Mouse (Mus musculus): ENCODE measurements around the gene Catsper2. TPM values are rescaled to one million over a fixed set of nuclear protein-coding genes. Genes with fewer than 3 reads are reported as not detected.
"Not testable (repeated sequence)": the region's sequence is repeated elsewhere in the genome, so short reads cannot be mapped to it uniquely, and the experiment has no call there.

The Catsper2 gene
- total RNA-seq, 1 experiment from 2014 or later: 3.5 TPM

DNA sequence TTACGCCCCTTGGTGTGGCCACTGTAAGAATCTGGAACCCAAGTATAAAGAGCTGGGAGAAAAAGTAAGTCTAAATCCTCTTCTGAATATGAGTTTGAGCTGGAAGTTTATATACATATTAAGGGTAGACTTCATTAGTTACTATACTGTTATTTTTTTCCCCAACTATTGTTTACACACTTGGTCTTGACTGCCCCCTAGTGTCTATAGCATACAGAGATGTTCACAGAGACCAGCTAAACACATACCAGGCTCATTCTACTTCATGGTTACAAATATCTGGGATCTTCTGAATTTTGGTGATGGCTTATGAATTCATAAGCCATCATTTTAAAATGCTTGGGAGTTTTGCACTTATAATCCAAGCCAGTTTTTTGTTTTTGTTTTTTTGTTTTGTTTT, 21.3 kb upstream of the Catsper2 start:
- DNase-seq: no peak

DNA sequence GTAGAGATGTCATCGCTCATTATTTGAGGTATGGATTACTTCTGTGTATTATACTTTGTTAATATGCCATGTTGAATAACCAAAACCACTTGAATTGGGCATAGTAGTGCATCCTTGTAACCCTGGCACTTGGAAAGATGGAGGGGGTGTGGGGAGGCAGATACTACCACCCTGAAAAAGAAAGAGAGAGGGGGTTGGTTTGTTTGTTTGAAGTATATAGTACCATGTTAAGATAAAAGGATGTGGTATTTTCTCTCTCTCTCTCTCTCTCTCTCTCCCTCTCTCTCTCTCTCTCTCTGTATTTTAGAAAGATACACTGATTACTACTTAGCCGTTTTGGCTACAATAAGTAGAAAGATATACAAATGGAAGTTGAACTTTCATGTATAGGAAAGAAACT, 12.3 kb upstream of the Catsper2 start:
- DNase-seq: no peak

DNA sequence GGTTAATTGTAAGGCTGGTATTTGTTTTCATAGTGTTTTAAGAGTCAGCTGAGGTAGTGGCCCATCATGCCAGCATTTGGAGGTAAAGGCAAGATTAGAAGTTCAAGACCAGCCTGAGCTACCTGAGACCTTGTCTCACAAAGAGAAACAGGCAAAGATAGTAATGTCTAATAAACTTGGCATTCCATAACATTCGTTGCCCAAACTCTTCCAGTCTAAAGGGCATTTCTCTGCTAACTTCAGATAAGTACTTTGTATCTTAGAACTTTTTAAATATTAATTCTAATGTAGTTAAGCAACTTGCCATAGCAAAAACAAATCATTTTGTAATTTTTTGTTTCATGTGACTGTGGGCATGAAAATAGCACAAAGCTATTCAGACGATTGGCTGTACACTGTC, 9.6 kb upstream of the Catsper2 start:
- no peak for DNase-seq

DNA sequence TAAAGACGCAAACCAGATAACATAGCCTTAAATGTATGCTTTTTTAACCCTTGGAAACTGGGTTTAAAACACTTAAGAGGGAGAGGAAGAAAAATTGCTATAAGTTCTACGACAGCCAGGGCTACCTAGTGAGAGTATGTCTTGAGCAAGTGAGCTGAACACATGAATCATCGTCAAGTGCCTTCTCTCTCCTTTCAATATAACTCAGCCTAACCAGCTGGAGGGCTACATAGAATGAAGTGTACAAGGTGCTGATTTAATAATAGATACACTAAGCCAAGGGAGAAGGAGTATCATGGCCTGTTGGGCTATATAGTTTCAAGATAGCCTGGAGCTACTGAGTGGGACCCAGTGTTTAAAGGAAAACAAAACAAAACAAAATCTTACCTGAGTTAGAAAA, 4.9 kb upstream of the Catsper2 start:
- DNase-seq: no peak

DNA sequence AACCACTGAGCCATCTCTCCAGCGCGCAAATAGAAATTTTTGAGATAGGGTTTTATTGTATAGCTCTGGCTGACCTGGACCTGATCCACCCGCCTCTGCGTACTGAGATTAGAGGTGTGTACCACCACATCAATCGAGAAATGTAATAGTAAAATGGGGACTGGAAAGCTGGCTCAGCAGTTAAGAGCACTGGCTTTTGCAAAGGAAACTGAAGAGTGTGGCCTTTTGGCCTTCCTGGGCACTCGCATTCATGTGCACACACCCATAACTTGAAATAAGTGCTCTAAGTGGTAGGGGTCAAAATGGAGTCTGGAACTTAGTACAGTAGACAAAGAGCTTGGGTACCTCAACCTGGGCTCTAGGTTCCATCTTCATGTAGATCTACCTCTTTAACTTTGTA, 2.8 kb upstream of the Catsper2 start:
- no peak for DNase-seq

DNA sequence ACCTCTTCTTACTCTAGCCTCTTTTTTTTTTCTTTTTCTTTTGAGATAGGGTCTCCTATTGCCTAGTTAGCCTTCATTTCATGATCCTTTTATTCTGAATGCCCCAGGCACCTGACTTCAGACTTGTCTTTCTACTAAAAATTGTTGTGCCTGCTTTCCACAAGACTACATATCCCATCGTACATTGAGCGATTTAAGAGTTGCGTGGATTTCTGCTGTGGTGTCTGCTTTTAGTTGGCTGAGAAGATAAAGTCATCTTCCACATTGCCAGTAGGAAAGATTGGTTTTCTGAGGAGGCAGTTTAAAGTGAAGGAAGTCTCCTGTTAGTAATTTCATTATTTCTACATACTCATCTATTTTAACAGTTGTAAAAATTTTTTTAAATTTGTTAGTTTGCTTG, 2.0 kb upstream of the Catsper2 start:
- no peak for DNase-seq

DNA sequence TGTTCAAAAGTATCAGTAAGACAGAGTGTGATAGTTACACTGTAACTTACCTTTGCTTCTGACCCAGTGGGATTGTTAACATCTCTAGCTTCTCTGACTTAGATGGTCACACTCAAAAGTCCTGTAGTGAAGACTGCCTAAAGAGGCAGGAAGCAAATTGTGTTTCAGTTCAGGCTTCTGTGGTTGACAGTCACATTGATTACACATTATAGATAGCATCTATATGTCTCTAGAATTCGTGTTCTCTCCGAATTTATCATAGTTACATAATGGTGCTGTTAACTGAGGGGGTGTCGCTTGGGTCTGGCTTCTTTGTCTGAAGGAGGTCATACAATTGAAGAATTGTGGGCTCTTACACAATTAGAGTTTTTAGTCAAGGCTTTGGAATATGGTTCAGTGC, 1.5 kb upstream of the Catsper2 start:
- DNase-seq: no peak

DNA sequence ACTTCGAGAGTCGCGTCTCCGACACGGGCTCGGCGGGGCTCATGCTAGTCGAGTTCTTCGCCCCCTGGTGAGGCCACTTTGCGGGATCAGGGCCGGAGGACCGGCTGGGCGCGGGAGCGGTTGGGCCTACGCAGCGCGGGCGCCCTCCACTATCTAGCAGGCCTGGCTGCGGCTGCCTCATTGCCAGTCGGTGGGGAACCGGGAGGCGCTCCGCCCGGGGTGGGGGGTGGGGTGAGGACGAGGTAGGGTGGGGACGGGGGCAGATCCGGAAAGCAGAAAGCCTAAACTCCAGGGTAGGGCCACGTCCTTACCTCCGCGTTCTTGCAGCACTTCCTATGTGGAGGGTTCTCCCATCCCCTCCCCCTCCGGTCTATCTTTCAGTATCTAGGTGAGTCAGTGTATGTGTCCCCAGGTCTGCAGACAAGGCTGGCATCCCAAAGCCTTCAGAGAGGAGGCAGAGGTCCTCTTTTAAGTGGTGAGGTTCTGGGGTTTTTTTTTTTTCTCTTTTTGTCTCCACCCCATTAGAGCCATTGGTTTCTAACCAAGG, 620 bp upstream of the Catsper2 start:
- DNase-seq: peak; percentile 69

DNA sequence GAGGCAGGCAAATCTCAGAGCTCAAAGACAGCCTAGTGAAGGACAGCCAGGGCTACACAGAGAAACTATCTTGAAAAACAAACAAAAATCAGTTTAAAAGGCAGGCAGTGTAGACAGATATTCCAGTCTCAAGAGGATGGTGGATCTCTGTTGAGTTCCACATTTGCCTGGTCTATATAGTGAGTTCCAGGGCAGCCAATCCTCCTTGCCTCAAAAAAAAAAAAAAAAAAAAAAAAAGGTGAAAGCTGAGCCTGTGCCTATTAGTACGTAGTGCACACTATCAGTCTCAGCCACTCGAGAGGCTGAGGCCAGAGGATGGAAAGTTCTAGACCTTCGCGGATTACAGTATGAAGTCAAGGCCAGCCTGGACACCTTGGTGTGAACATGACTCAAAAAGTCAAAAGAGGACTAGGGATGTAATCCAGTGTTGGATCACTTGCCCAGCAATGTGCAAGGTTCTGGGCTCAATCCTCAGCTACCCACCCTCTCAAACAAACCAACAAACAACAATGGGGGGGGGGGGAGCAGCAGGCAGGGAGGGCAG, 677 bp downstream of the Catsper2 start:
- DNase-seq: peak; percentile 64

DNA sequence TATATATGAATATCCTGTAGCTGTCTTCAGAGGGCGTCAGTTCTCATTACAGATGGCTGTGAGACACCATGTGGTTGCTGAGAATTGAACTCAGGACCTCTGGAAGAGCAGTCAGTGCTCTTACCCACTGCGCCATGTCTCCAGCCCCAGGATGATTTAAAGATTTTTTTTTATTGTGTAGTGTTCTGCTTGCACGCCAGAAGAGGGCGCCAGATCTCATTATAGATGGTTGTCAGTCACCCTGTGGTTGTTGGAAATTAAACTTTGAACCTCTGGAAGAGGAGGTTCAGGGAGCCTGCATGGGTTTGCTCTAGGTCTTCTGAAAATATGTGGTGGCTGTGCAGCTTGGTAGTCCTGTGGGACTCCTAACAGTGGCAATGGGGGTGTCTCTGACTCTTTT, 5.4 kb downstream of the Catsper2 start:
- peak; percentile 56 for DNase-seq

DNA sequence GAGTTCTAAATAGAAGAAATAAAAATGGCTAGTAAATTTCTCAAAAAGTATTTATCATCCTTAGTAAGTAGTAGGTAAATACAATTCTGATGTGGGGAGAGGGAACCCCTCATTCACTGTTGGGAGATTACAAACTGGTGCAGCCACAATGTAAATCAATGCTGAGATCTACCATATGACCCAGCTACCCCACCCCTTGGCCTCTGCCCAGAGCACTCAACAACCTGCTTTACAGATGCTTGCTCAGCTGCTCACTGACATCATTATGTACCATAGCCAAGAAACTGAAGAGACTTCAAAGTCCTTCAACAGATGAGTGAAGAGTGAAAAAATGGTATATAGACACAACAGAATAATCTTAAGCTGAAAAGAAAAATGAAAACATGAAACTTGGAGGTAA, 10.3 kb downstream of the Catsper2 start:
- no peak for DNase-seq

DNA sequence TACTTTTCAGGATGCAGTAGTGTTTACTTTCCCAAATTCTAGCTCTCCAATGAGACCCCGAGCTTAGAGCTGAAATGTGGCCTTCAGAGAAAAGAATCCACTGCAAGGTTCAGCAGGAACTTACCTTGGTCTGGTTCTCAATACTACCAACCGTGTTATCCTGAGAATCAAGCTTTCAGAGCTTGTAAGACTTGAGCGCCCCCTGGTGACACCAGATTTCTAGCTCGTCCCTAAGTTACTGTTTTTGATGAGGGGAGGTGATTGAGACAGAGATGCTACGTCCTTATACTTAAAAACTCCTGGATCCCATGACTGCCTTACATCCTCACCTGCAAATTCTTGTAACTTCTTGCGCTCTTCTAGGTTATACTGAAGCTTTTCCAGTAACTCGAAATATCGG, 17.0 kb downstream of the Catsper2 start:
- DNase-seq: peak; percentile 89

DNA sequence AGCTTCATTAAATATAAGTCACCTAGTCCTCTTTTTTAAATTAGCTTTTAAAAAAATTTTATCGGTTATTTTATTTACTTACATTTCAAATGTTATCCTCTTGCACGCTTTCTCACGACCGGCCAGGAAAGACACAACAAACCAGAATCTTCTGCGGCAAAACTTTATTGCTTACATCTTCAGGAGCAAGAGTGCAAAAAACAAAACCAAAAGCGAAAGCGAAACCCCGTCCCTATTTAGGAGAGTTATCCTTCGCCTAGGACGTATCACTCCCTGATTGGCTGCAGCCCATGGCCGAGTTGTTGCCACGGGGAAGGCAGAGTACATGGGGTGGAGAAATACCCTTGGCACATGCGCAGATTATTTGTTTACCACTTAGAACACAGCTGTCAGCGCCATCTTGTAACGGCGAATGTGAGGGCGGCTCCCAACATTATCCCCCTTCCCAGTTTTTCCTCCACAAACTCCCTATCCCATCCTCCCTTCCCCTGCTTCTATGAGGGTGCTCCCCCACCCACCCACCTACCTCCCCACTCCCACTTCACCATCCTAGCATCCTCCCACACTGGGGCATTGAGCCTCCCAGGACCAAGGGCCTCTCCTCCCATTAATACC, 26.5 kb downstream of the Catsper2 start, which contains the start of gene Strc:
Gene Strc, minus strand, starts transcription at position 208 of the 615 bp plus-strand sequence.
- not testable (repeated sequence) for DNase-seq

DNA sequence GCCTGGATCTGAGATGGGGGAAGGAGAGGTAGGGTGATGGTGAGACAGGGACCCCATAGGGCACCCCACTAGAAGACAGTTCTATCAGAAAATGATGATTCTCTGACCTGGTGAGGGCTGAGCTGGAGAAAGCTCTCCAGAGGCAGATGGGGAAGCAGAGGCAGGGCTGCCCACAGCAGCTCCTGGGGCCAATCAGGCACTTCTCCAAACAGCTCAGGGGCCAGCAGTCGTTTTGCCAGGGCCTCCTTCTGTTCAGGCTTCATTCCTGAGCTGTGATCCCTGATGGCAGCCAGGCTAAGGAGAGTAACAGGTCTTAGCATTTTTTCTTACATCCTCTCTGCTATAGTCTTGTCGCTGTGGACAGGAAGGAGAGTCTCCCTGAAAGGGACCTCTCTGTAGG, 38.8 kb downstream of the Catsper2 start:
- no peak for DNase-seq

DNA sequence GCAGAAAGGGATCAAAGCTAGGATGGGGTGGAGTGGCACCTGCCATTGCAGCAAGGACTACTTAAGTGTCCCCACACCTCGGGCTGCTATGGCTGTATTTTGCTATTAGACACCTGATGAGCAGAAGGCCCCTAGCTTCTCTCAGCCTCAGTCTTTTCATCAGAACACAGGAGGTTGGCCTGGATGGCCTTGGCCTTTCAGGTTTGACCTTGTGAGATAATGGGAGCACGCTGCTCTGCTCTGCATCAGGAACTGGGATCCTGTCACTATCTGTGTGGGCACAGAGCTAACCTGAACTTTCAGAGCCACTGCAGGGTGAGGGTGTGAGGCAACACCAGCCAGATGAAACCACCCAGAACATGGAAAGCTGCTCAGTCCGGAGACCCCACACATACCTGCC, 41.3 kb downstream of the Catsper2 start:
- peak; percentile 39 for DNase-seq

DNA sequence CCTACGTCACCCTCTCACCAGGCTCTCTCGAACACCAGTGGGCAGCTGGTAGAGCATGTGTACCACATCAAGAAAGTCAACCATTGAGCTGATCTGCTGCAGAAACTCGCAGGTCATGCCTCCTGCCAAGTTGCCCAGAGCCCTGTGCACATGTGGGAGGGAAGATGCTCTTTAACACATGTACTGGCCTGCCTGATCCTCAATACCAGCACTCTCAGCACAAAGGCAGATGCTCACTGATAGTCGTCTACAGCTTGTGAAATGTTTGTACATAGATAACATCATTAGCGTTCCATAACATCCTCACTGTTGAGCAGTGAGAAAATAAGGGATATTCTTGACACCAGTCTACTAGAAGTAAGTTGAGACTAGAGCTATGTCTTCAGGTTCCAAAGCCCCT, 42.7 kb downstream of the Catsper2 start:
- no peak for DNase-seq

DNA sequence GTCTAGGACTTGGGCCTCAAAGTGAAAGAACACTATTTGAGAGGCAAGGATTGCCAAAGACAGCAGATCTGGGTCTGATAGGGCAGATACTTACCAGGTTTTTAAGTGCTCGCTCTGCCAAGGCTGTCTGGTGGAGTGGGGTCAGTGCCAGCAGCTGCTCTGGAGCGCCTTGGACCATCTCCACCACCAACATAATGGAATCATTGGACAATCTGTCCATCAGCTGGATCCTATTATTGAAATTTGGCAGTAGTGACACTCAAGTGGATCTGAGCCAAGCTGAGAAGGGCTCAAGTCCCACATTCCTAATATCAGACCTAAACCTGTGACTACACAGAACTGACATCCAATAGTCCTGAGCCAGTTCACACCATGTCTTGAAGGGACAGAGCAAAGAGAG, 44.8 kb downstream of the Catsper2 start:
- no peak for DNase-seq

DNA sequence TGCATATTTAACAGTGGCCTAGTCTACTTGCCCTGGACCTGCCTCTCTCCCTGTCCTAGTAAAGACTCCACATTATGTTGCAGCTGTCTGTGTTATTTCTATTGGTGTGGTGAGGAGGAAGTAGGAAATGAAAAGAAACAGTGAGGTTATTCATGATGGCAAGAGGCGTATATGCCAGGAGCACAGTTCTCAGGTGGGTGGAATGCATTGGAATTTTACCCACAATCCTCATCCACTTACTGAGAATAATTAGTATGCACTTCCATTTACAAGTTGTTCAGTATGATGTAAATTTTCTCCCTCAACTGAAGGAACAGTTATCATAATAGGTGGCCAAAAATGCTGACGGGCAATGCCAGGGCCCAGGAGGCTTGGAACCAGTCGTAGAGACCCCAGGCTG, 49.9 kb downstream of the Catsper2 start:
- no peak for DNase-seq

DNA sequence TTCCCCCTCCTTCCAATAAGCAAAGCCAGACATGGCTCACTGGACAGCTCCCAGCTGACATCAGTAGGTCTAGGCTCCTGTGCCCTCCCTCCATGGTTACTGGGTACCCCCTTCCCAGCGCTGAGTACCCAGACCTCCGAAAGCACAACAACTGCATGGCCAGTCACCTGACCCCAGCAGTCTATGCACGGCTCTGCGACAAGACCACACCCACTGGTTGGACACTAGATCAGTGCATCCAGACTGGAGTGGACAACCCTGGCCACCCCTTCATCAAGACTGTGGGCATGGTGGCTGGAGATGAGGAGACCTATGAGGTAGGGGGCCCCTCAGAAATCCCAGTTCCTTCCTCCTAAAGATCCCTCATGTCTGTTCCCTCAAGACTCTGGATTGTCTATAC, 54.1 kb downstream of the Catsper2 start:
- DNase-seq: no peak

DNA sequence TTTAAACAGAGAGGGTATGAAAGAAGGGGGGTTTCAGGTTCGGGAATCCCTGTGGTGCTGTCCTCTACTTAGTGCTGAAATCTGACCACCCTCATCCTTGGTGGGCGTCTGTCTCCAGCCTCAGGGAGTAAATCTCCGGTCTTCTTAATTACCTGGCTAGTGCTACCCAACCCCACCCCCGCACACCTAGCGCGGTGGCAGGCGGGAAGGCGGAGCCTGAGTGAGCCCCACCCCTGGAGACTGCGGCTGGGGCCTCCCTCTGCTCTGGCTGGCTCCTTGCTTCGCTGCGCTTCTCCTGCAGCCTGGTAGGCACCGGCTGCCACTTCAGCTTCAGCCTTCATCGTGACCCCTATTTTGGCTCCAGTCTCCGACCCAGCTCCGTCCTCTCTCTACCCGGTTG, 55.2 kb downstream of the Catsper2 start:
- DNase-seq: peak; percentile 68

DNA sequence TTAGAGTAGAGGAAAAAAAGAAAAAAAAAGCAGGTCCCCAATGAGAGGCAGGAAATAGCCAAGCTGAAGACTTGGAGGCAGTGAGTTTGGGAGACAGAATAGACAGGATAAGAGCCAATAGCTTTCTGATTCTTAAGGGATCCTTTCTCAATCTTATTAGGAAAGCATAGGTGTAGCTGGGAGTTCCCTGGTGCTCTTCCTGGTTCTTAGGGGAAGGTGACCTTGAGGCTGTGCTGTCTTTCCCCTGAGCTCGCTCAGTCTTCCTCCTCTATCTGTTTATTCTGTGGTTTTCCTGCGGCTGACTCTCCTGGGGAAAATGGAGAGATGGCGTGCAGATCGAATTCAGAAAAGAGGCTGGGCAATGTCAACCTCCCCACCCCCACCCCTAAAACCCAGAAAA, 55.6 kb downstream of the Catsper2 start:
- DNase-seq: no peak

DNA sequence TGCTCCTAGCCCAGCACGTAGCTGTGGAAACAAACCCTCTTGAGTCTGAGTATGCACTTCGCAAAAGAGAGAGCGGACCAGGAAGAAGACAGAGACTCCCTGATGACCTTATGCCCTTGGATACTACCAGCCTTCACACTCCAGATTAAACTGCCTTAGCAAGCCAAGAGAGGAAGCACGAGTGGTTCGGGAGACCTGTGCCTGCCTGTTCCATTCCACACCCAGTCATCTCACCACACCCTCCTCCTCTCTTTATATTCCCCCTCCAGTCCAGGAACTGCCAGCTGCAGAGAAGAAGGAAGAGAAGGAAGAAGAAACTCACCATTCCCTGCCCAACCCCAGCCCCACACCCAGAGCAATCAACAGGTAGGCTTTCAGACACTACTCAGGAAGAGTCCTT, 56.1 kb downstream of the Catsper2 start, which contains the start of gene Ckmt1:
Gene Ckmt1, plus strand, starts transcription at position 221 of the 400 bp plus-strand sequence.
- no peak for DNase-seq

DNA sequence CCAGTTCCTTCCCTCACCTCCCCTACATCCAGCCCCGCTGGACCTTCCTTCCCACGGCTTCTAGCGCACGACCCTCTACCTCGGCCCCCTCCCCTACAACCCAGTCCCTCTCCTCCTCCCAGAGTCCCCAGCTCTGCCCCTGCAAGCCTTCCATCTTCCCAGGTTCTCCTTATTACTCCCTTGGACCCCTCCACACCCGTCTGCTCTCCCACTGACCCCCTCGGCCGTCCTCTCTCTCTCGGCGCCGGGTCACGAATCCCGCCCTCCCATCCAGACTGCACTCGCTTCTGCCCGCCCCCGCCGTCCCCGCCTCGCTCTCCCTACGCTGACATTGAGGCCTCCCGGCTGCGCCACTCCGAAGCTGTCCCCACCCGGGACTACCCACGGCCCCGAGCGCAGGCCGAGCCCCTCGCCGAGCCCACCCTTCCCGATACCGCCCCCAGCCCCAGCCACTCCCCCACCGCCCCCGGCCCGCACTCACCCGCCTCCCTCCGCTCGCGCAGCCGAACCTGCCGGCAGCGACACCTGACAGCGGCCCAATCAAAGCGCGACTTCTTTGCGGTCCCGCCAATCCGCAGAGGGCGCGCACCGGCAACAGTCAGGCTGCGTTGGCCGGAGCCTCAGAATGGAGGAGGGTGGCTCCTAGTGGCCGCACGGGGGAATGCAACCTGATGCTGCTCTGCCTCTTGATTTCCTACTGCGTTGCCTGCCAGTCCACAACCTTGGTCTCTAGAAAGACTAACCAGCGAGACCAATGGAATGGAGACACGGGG, 58.6 kb downstream of the Catsper2 start, which contains the start of gene Ppip5k1:
Gene Ppip5k1, minus strand, starts transcription at position 577 of the 773 bp plus-strand sequence.
- DNase-seq: peak; percentile 98

Measured in adrenal gland, postnatal 14 days (tissue).